Mouse (Mus musculus): ENCODE results near the gene Pak4. TPM values are rescaled to one million over a fixed set of nuclear protein-coding genes. Genes with fewer than 3 reads are reported as not detected.
"Not testable (repeated sequence)": the region's sequence is repeated elsewhere in the genome, so short reads cannot be mapped to it uniquely, and the experiment has no call there.

The Pak4 gene
- polyA plus RNA-seq, 1 experiment from 2014 or later: 32.7 TPM

GRCm38 (mm10) chr7:28603788-28604187 lies 5.8 kb upstream of the Pak4 start:
- H3K36me3 ChIP-seq; H3K9me3 ChIP-seq (replicated peaks); H3K4me2 ChIP-seq; H3K27ac ChIP-seq (ENCODE audit: poor library complexity, severe bottlenecking); H3K4me1 ChIP-seq (replicated peaks); H3K9ac ChIP-seq; H3K27me3 ChIP-seq (replicated peaks); H3K4me3 ChIP-seq; ATAC-seq (ENCODE audit: insufficient number of reproducible peaks, low FRiP score): not testable (repeated sequence)
- 83% methylated on average over 2 of the region's 2 CpGs for WGBS

GRCm38 (mm10) chr7:28603136-28603535 lies 5.2 kb upstream of the Pak4 start:
- ATAC-seq (ENCODE audit: insufficient number of reproducible peaks, low FRiP score): no peak
- Histone ChIP-seq H3K9ac (no peak overlapping the region), H3K36me3 (no peaks in the 10 kb centered on the region), H3K4me1 (replicated peaks) (no peaks in the 10 kb centered on the region), H3K27me3 (replicated peaks) (no peaks in the 10 kb centered on the region), H3K4me3 (no peak overlapping the region), H3K27ac (ENCODE audit: poor library complexity, severe bottlenecking) (no peak overlapping the region), H3K4me2 (no peak overlapping the region), H3K9me3 (replicated peaks) (no peaks in the 10 kb centered on the region)
- WGBS: 60% methylated on average over 5 of the region's 5 CpGs

GRCm38 (mm10) chr7:28601668-28602067 lies 3.7 kb upstream of the Pak4 start:
- 27% methylated on average over 7 of the region's 7 CpGs for WGBS
- no peak overlapping the region for H3K27ac ChIP-seq (ENCODE audit: poor library complexity, severe bottlenecking)
- H3K27me3 ChIP-seq (replicated peaks): no peaks in the 10 kb centered on the region
- H3K9ac ChIP-seq: no peak overlapping the region
- no peak for ATAC-seq (ENCODE audit: insufficient number of reproducible peaks, low FRiP score)
- no peaks in the 10 kb centered on the region for H3K36me3 ChIP-seq
- H3K9me3 ChIP-seq (replicated peaks): no peaks in the 10 kb centered on the region
- H3K4me3 ChIP-seq: no peak overlapping the region
- H3K4me1 ChIP-seq (replicated peaks): peaks cover 8% of the 10 kb centered on the region
- H3K4me2 ChIP-seq: no peak overlapping the region

DNA sequence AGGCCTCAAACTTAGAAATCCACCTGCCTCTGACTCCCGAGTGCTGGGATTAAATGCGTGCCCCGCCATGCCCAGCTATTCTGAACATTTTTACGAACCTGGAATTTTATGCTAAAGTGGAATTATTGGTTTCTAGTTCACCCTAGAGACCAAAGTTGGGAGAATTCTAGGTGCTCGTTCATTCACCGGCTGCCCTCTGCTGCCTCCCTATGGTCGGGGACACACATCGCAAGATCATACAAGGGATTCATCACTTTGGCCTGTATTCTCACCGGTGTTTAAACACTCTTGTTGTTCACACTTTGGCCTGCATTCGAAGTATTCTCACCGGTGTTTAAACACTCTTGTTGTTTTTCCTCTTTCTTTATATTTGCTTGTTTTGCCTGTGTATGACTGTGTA lies 3.0 kb upstream of the Pak4 start:
- Histone ChIP-seq H3K9ac (no peak overlapping the region), H3K27ac (ENCODE audit: poor library complexity, severe bottlenecking) (no peak overlapping the region), H3K4me2 (no peak overlapping the region), H3K4me1 (replicated peaks) (peaks cover 15% of the 10 kb centered on the region), H3K4me3 (no peak overlapping the region), H3K27me3 (replicated peaks) (no peaks in the 10 kb centered on the region), H3K36me3 (no peaks in the 10 kb centered on the region), H3K9me3 (replicated peaks) (no peaks in the 10 kb centered on the region)
- ATAC-seq (ENCODE audit: insufficient number of reproducible peaks, low FRiP score): no peak
- 11% methylated on average over 11 of the region's 11 CpGs for WGBS

- no peak overlapping the region for H3K4me2 ChIP-seq
These were observed 966 bp upstream of the Pak4 start for GRCm38 (mm10) chr7:28598951-28599350.

DNA sequence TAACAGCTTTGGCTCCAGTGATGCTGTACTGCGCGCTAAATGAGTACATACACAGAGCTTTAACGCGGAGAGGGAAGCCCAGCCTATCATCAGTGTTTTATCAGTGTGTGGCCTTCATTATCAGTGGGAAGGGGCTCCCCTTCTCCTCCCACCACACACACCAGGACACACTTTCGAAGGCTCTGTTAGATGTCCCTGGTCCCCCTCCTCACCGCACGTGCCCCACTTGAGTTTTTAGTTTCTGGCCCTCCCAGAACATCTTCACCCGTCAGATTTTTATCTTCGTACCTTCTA lies 761 bp downstream of the Pak4 start:
- WGBS: 7% methylated on average over 9 of the region's 9 CpGs
- H3K4me1 ChIP-seq (replicated peaks): peaks cover 50% of the 10 kb centered on the region
- H3K4me3 ChIP-seq: peak overlapping the region; percentile 84
- H3K27me3 ChIP-seq (replicated peaks): no peaks in the 10 kb centered on the region
- peak overlapping the region; percentile 84 for H3K4me2 ChIP-seq
- no peak for ATAC-seq (ENCODE audit: insufficient number of reproducible peaks, low FRiP score)
- no peaks in the 10 kb centered on the region for H3K9me3 ChIP-seq (replicated peaks)
- peak overlapping the region; percentile 79 for H3K9ac ChIP-seq
- H3K27ac ChIP-seq (ENCODE audit: poor library complexity, severe bottlenecking): peak overlapping the region; percentile 72; the same call in 1 of the 2 replicates
- no peaks in the 10 kb centered on the region for H3K36me3 ChIP-seq

More at GRCm38 (mm10) chr7:28598951-28599350, 966 bp upstream of the Pak4 start:
- no peak for ATAC-seq (ENCODE audit: insufficient number of reproducible peaks, low FRiP score)
- Histone ChIP-seq H3K9ac (no peak overlapping the region), H3K27me3 (replicated peaks) (no peaks in the 10 kb centered on the region), H3K36me3 (no peaks in the 10 kb centered on the region), H3K4me3 (no peak overlapping the region), H3K27ac (ENCODE audit: poor library complexity, severe bottlenecking) (no peak overlapping the region), H3K9me3 (replicated peaks) (no peaks in the 10 kb centered on the region), H3K4me1 (replicated peaks) (peaks cover 33% of the 10 kb centered on the region)
- WGBS: 68% methylated on average over 2 of the region's 2 CpGs

DNA sequence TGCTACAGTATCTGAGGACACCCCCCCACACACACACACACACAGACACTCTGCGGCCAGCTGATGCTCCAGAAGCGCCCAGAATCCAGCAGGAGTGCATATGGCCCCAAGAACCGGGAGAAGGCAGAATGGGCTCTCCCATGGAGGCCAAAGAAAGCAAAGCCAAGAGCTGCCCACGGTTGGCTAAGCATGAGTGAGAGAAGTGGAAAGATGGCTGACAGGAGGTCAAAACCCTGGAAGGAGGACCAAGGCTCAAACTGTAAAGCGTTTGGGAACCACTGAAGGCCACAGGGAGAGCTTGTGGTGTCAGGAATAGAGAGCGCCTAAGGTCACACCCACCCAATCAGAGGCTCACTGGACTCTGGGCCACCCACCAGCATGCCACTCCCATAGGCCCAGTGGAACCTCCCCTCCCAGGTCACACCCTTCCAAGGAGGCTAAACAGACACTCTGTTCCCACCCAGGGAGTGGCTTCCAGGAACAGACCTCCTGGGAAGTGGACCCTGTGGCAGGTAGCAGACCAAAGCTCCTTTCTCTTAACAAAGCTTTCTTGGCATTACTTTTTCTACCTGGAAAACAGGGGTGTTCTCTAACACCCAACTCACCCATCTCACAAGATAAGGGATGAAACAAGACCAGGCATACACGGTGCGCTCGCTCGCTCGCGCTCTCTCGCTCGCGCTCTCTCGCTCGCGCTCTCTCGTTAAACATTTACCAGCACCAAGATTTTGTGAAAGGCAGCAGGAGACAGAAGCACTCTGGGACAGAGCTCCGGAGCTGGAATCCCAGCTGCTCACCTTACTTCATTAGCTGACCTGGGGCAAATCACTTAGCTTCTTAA lies 1.3 kb downstream of the Pak4 start:
- peak overlapping the region; percentile 79 for H3K9ac ChIP-seq
- peak; percentile 78 for ATAC-seq (ENCODE audit: insufficient number of reproducible peaks, low FRiP score)

DNA sequence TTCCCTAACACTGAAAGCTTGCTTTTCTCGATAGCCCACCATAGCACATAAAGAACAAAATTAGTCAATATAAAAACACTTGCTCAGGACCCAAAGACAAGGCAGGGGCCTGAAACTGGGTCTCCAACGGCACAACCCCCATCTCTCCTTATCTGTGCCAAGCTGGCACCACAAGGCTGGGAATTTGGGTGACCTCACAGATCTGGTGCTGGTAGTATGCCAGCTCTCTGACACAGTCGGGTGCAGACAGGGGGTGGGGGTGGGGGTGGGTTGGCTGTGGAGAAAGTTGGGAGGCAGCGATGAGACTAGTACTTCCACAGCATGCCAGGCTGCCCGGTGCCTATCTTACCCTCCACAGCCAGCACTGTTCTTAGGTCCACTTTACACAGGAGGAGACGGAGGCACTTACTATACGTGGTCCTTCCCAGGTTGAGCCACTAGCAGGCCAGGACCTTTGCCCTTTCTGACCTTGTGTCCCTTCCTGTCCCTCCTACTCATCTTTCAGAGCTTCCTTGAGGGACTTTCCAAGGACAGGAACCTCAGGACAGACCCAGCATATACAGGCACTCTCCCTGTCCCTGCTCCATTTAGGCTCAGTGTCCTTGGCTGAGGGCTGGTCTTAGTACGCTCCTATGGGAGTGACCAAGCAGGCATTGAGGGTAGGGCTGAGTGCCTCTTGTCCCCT lies 2.1 kb downstream of the Pak4 start:
- H3K27ac ChIP-seq (ENCODE audit: poor library complexity, severe bottlenecking): no peak overlapping the region
- H3K4me3 ChIP-seq: no peak overlapping the region
- no peak for ATAC-seq (ENCODE audit: insufficient number of reproducible peaks, low FRiP score)
- H3K4me2 ChIP-seq: peak overlapping the region; percentile 84
- WGBS: 71% methylated on average over 8 of the region's 8 CpGs
- H3K4me1 ChIP-seq (replicated peaks): peaks cover 59% of the 10 kb centered on the region
- no peaks in the 10 kb centered on the region for H3K9me3 ChIP-seq (replicated peaks)
- no peaks in the 10 kb centered on the region for H3K36me3 ChIP-seq
- H3K27me3 ChIP-seq (replicated peaks): no peaks in the 10 kb centered on the region
- no peak overlapping the region for H3K9ac ChIP-seq

More for the DNA sequence above, 1.3 kb downstream of the Pak4 start:
- Histone ChIP-seq H3K27me3 (replicated peaks) (no peaks in the 10 kb centered on the region), H3K36me3 (no peaks in the 10 kb centered on the region), H3K27ac (ENCODE audit: poor library complexity, severe bottlenecking) (peak overlapping the region; percentile 72; the same call in 1 of the 2 replicates), H3K4me2 (peak overlapping the region; percentile 84), H3K4me3 (peak overlapping the region; percentile 84), H3K4me1 (replicated peaks) (peaks cover 56% of the 10 kb centered on the region), H3K9me3 (replicated peaks) (no peaks in the 10 kb centered on the region)
- WGBS: 38% methylated on average over 20 of the region's 20 CpGs

DNA sequence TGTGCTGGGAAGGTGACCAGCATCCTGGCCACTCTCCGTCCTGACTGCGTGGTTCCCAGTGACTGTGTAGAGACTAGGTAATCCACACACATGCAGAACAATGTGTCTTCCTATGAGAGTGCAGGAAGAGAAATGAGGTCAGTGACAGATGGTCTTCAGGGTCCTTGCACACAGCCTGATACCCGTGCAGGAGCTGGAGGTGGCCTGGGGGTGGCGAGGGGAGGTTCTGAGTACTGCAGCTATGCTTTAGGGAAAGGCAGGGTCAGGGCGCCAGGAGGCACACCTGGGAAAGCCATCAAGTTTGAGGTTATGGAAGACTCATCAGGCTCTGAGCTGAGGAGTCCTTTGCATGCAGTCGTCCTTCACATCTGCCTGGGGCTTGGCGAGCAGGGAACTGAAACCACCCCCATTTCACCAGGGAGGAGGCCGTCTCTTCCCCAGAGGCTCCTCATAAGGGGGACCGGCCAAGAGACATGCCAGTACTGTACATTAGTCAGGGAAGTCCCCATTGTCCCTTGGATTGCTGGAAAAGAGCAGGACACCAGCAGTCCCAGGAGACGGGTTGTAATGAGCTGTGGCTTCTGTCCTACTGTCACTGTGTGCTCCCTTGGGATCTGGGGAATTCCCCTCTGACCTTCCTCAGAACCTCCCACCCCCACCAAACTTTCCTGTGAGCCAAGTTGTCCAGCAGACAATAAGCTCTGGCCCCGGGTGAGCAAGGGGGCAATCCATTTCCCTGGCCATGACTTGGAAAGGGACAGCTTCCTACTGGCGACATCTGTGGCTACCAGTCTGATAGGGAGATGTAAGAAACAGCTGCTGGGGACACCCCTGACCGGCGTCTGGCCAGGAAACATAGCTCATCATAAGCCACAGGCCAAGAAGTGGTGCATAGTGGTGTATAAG lies 4.5 kb downstream of the Pak4 start:
- 0 out of 2 replicates have a peak overlapping the region, but pooled peaks have one; percentile 12 for H3K9ac ChIP-seq
- no peak for ATAC-seq (ENCODE audit: insufficient number of reproducible peaks, low FRiP score)

DNA sequence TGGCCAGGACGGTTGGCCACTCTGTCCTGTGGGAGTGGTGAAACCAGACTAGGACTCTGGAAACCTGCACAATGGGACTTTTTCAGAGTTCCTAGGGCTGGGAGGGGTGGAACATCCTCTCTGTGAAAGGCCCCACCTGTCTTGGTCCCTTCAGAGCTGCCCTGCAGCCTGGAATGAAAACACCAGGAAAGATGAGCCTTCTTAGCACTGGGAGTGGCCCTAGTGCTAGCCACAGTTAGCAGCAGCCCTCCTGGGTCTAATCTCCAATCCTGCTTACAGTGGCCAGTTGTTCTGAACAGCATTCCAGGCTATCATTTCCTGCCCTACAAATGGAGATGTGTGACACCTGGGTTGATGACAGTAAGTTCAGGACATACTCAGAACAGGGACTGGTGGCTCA lies 6.1 kb downstream of the Pak4 start:
- Histone ChIP-seq H3K36me3 (no peaks in the 10 kb centered on the region), H3K9ac (no peak overlapping the region), H3K4me1 (replicated peaks) (peaks cover 87% of the 10 kb centered on the region), H3K9me3 (replicated peaks) (no peaks in the 10 kb centered on the region), H3K4me2 (no peak overlapping the region), H3K27ac (ENCODE audit: poor library complexity, severe bottlenecking) (no peak overlapping the region), H3K4me3 (no peak overlapping the region), H3K27me3 (replicated peaks) (no peaks in the 10 kb centered on the region)
- no peak for ATAC-seq (ENCODE audit: insufficient number of reproducible peaks, low FRiP score)
- 48% methylated on average over 1 of the region's 1 CpGs for WGBS

More for the DNA sequence above, 4.5 kb downstream of the Pak4 start:
- no peaks in the 10 kb centered on the region for H3K36me3 ChIP-seq
- no peak overlapping the region for H3K4me3 ChIP-seq
- no peaks in the 10 kb centered on the region for H3K27me3 ChIP-seq (replicated peaks)
- no peak overlapping the region for H3K4me2 ChIP-seq
- WGBS: 47% methylated on average over 14 of the region's 14 CpGs
- peaks cover 77% of the 10 kb centered on the region for H3K4me1 ChIP-seq (replicated peaks)
- H3K9me3 ChIP-seq (replicated peaks): no peaks in the 10 kb centered on the region
- H3K27ac ChIP-seq (ENCODE audit: poor library complexity, severe bottlenecking): no peak overlapping the region

- Histone ChIP-seq H3K4me3 (no peak overlapping the region), H3K9me3 (replicated peaks) (no peaks in the 10 kb centered on the region), H3K36me3 (no peaks in the 10 kb centered on the region), H3K27me3 (replicated peaks) (no peaks in the 10 kb centered on the region), H3K4me1 (replicated peaks) (peaks cover 82% of the 10 kb centered on the region), H3K4me2 (peak overlapping the region; percentile 32), H3K9ac (peak overlapping the region; percentile 44; the same call in 1 of the 2 replicates), H3K27ac (ENCODE audit: poor library complexity, severe bottlenecking) (peak overlapping the region; percentile 79)
- ATAC-seq (ENCODE audit: insufficient number of reproducible peaks, low FRiP score): peak; percentile 52
These were observed 10.3 kb downstream of the Pak4 start for GRCm38 (mm10) chr7:28587644-28588043.
